Mouse (Mus musculus) forebrain, embryonic 15.5 days (tissue): ENCODE measurements around the gene Arhgap10. TPM values are rescaled to one million over a fixed set of nuclear protein-coding genes. Genes with fewer than 3 reads are reported as not detected.

Experiments used
- ATAC-seq: fragments of 200-750 bp; cut with Nextera tagmentation; replicated peaks from 2 replicates; pipeline ENCODE4 v1.8.0; 2017; ENCODE audit warnings: mild to moderate bottlenecking, moderate TSS enrichment, moderate library complexity
- H3K27ac ChIP-seq: fragments of 300-500 bp; sonication (generic); replicated peaks from 2 replicates; pipeline ENCODE4 v1.5.1; 2015; ENCODE audit warnings: mild to moderate bottlenecking, inconsistent platforms
- H3K27me3 ChIP-seq: fragments of 300-500 bp; sonication (generic); 2 replicates; pipeline ENCODE4 v1.6.1; 2015; ENCODE audit warnings: inconsistent platforms
- H3K36me3 ChIP-seq: fragments of 300-500 bp; sonication (generic); 2 replicates; pipeline ENCODE4 v1.6.1; 2015; ENCODE audit warnings: mild to moderate bottlenecking, inconsistent platforms
- H3K4me1 ChIP-seq: fragments of 300-500 bp; sonication (generic); 2 replicates; pipeline ENCODE4 v1.6.1; 2015; ENCODE audit warnings: inconsistent platforms
- H3K4me2 ChIP-seq: fragments of 300-500 bp; sonication (generic); replicated peaks from 2 replicates; pipeline ENCODE4 v1.6.1; 2015; ENCODE audit warnings: mild to moderate bottlenecking, inconsistent platforms
- H3K4me3 ChIP-seq: fragments of 300-500 bp; sonication (generic); 2 replicates; pipeline ENCODE4 v1.5.1; 2015; ENCODE audit warnings: mild to moderate bottlenecking, inconsistent platforms
- H3K9ac ChIP-seq: fragments of 300-500 bp; sonication (generic); replicated peaks from 2 replicates; pipeline ENCODE4 v1.6.1; 2015; ENCODE audit warnings: mild to moderate bottlenecking, inconsistent platforms
- H3K9me3 ChIP-seq: fragments of 300-500 bp; sonication (generic); 2 replicates; pipeline ENCODE4 v1.6.1; 2016; ENCODE audit warnings: inconsistent platforms
- WGBS: fragments of 180-500 bp; shearing (Covaris S2); methylation state at CpG from one replicate; pipeline ENCODE4 v1.1.7; 2015; ENCODE audit warnings: mixed read lengths; 5-methylcytosine and 5-hydroxymethylcytosine counted together
- polyA plus RNA-seq: library from polyadenylated mRNA; unstranded; fragments of >200 nt; fragmentation: Nextera tagmentation; extraction: Ambion mirVana; gene quantifications from 2 replicates; pipeline ENCODE4 v1.2.1, GENCODE M21; 2015

The Arhgap10 gene
- polyA plus RNA-seq, 1 experiment from 2014 or later, result 4.2 TPM

- H3K27ac ChIP-seq, result no peak overlapping the region
- WGBS, result 70% methylated on average over 8 of the region's 8 CpGs
- no peaks in the 10 kb centered on the region for H3K9me3 ChIP-seq
- no peaks in the 10 kb centered on the region for H3K4me1 ChIP-seq
- peak; percentile 6; the same call in 1 of the 2 replicates for ATAC-seq
- no peak overlapping the region for H3K4me3 ChIP-seq
- no peak overlapping the region for H3K9ac ChIP-seq
- H3K27me3 ChIP-seq, result no peaks in the 10 kb centered on the region
- no peak overlapping the region for H3K4me2 ChIP-seq
- H3K36me3 ChIP-seq, result no peaks in the 10 kb centered on the region
Observed at GRCm38 (mm10) chr8:77534358-77534992, 16.7 kb upstream of the Arhgap10 start.

DNA sequence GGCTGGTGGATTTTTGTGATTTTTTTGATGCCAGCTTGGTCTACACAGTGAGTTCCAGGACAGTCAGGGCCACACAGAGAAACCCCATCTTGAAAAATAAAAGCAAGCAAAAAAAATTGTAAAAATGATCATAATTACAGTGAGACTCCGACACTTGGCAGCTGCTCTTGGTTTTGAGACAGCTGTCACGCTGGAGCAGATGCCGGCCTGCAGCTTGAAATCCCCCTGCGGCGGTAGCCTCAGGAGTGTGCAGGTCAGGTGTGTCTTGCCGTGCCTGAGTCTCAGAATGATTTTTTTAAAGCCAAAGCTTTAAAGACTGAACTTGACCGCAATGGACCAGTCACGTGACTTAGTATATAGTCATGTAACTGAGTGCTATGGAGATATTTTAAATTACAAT is 8.4 kb upstream of the Arhgap10 start:
- no peaks in the 10 kb centered on the region for H3K9me3 ChIP-seq

GRCm38 (mm10) chr8:77524906-77525305 is 7.2 kb upstream of the Arhgap10 start:
- H3K27me3 ChIP-seq, result 0 out of 2 replicates have a peak, but pooled peaks cover 3% of the 10 kb centered on the region
- no peak overlapping the region for H3K9ac ChIP-seq
- H3K9me3 ChIP-seq, result no peaks in the 10 kb centered on the region
- H3K4me3 ChIP-seq, result no peak overlapping the region
- 88% methylated on average over 2 of the region's 2 CpGs for WGBS
- H3K27ac ChIP-seq, result no peak overlapping the region
- ATAC-seq, result no peak
- H3K4me2 ChIP-seq, result no peak overlapping the region
- no peaks in the 10 kb centered on the region for H3K36me3 ChIP-seq
- no peaks in the 10 kb centered on the region for H3K4me1 ChIP-seq

More for the DNA sequence above, 8.4 kb upstream of the Arhgap10 start:
- ATAC-seq, result no peak
- Histone ChIP-seq H3K27ac (no peak overlapping the region), H3K36me3 (no peaks in the 10 kb centered on the region), H3K4me1 (no peaks in the 10 kb centered on the region), H3K4me3 (no peak overlapping the region), H3K9ac (no peak overlapping the region), H3K27me3 (no peaks in the 10 kb centered on the region), H3K4me2 (no peak overlapping the region)
- 76% methylated on average over 8 of the region's 8 CpGs for WGBS

DNA sequence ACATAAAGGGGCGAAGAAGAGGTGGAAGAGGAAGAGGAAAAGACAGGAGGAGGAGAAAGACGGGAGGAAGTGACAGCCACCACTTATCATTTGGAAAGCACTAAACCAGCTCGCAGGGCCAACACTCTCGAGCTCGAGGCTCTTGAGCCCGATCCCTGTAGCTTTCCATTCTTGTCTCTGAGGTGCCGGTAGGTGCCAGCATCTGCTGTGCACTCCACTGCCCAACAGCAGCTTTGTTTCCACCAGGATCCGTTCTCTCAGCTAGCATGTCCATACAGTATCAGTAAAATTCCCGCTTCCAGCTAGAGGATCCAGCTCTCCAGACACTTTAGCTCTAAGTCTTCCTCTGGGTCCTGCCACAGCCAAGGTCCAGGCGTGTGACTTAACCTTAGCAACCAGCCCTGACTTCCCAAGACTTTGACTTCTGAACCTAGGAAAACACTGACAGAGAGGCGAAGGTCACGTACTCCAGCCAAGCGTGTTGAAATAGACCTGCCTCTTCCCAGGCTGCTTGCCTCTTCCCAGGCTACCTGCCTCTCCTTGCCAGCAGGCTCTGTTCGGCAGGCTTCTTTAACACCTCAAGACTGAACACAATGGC is 6.4 kb upstream of the Arhgap10 start:
- H3K36me3 ChIP-seq, result no peaks in the 10 kb centered on the region
- ATAC-seq, result no peak
- no peak overlapping the region for H3K4me3 ChIP-seq
- no peak overlapping the region for H3K4me2 ChIP-seq
- H3K4me1 ChIP-seq, result no peaks in the 10 kb centered on the region
- H3K9me3 ChIP-seq, result no peaks in the 10 kb centered on the region
- H3K9ac ChIP-seq, result no peak overlapping the region
- 87% methylated on average over 14 of the region's 14 CpGs for WGBS
- H3K27me3 ChIP-seq, result 0 out of 2 replicates have a peak, but pooled peaks cover 3% of the 10 kb centered on the region
- no peak overlapping the region for H3K27ac ChIP-seq

DNA sequence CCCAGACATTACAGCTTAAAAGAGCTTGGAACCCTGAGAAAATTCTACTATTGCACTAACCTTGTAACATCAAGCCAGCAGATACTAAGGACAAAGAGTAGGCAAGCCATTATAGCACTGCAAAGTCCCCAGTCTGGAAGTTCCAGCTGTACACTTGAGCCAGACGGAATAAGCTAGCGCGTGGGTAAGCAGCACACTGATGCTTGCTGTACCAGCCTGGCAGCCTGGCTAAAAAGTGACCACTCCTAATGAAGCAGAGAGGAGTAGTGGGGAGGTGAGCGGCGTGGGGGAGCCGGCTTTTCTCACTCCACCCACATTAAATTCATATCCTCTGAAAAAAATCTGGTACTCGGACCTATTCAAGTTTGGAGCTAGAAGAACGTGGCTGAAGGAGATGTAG is 5.2 kb upstream of the Arhgap10 start:
- Histone ChIP-seq H3K4me3 (no peak overlapping the region), H3K9me3 (no peaks in the 10 kb centered on the region), H3K4me2 (no peak overlapping the region), H3K27ac (no peak overlapping the region), H3K4me1 (peaks cover 6% of the 10 kb centered on the region; the same call in 1 of the 2 replicates), H3K27me3 (0 out of 2 replicates have a peak, but pooled peaks cover 3% of the 10 kb centered on the region), H3K36me3 (no peaks in the 10 kb centered on the region), H3K9ac (no peak overlapping the region)
- no peak for ATAC-seq
- WGBS, result 88% methylated on average over 8 of the region's 8 CpGs

DNA sequence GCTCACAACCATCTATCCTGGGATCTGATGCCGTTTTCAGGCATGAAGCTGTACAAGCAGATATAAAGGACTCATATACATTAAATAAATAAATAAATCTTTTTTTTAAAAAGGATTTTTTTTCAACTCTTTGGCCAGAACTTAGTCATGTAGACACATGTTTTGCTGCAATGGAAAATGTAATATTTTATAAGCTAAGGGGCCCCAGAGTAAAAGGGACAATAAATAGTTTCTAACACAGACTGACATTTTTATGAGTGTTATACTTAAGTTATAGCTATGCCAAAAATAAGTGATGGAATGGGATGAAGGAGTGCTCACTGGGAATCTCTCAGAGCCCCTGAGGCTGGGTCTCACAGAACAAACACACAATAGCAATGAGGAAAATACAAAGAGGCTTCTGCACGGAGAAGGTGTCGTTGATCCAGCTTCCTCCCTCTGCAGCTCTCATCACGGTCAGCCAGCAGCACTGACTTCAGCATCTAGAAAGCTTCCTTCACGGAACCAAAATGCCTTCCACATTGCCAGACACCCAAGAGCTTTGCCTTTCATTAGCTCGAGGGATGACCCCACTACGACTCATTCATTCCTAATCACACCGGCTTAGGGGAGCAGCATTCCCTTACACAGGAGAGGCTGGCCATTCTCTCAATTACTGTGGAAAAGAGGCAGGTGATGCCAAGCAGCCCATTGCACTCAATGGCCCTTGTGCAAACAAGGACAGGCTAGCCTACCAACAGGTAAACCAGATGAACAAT is 3.5 kb upstream of the Arhgap10 start:
- no peak overlapping the region for H3K4me2 ChIP-seq
- peaks cover 12% of the 10 kb centered on the region for H3K4me1 ChIP-seq
- peaks cover 3% of the 10 kb centered on the region; the same call in 1 of the 2 replicates for H3K27me3 ChIP-seq
- no peak overlapping the region for H3K4me3 ChIP-seq
- no peak overlapping the region for H3K9ac ChIP-seq
- no peak for ATAC-seq
- WGBS, result 76% methylated on average over 8 of the region's 8 CpGs
- H3K36me3 ChIP-seq, result no peaks in the 10 kb centered on the region
- no peak overlapping the region for H3K27ac ChIP-seq
- no peaks in the 10 kb centered on the region for H3K9me3 ChIP-seq

GRCm38 (mm10) chr8:77520601-77521000 is 2.8 kb upstream of the Arhgap10 start:
- H3K36me3 ChIP-seq, result no peaks in the 10 kb centered on the region
- peaks cover 3% of the 10 kb centered on the region; the same call in 1 of the 2 replicates for H3K27me3 ChIP-seq
- H3K4me3 ChIP-seq, result no peak overlapping the region
- WGBS, result 93% methylated on average over 4 of the region's 4 CpGs
- peaks cover 12% of the 10 kb centered on the region for H3K4me1 ChIP-seq
- no peak overlapping the region for H3K4me2 ChIP-seq
- no peak overlapping the region for H3K9ac ChIP-seq
- ATAC-seq, result no peak
- no peaks in the 10 kb centered on the region for H3K9me3 ChIP-seq
- no peak overlapping the region for H3K27ac ChIP-seq

GRCm38 (mm10) chr8:77518201-77519115 is 705 bp upstream of the Arhgap10 start:
- ATAC-seq, result peak; percentile 76
- Histone ChIP-seq H3K4me1 (peaks cover 12% of the 10 kb centered on the region), H3K4me3 (peak overlapping the region; percentile 82), H3K36me3 (no peaks in the 10 kb centered on the region), H3K9ac (peak overlapping the region; percentile 69), H3K4me2 (peak overlapping the region; percentile 98), H3K27me3 (peaks cover 7% of the 10 kb centered on the region), H3K27ac (peak overlapping the region; percentile 42; the same call in 1 of the 2 replicates), H3K9me3 (no peaks in the 10 kb centered on the region)
- 4% methylated on average over 33 of the region's 33 CpGs for WGBS

DNA sequence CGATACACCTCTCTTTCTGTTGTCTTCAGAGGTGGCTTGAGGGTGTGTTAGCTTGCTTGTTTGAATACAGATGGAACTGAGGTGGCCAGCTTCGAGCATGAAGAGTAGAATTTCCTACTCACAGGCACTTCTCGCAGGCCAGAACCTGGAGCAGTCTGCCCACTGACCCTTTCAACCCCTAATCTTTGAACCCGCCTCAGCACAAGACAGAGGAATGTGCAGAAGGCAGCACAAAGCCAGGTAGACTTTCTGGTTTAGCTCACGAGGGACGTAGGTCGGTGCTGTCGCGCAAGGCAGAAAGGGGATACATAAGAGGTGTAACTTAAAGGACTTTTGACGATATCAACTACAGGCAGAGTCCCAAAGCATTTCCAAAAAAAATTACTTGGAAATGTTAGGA is 908 bp downstream of the Arhgap10 start:
- H3K27me3 ChIP-seq, result peaks cover 7% of the 10 kb centered on the region
- peak overlapping the region; percentile 98 for H3K4me2 ChIP-seq
- no peak overlapping the region for H3K27ac ChIP-seq
- H3K9ac ChIP-seq, result peak overlapping the region; percentile 69
- no peak for ATAC-seq
- H3K9me3 ChIP-seq, result no peaks in the 10 kb centered on the region
- H3K36me3 ChIP-seq, result no peaks in the 10 kb centered on the region
- peak overlapping the region; percentile 82 for H3K4me3 ChIP-seq
- WGBS, result 5% methylated on average over 10 of the region's 10 CpGs
- peaks cover 12% of the 10 kb centered on the region for H3K4me1 ChIP-seq

DNA sequence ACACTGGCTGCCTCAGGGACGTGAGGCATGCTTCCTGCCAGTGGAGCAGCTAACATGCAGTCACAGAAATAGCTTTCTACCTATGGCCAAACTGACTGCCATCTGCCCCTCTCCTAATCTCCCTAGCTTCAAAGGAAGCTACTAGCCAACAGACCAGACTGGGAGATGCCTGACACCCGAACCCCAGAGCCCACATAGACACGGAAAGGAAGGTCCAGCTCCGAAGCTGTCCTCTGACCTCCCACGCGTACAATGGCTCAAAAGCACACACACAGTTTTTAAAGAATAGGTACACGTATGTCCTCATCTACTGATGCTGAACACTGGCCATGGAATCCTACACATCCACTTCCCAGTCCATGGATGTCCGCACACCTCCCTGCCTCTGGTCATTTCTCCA is 2.0 kb downstream of the Arhgap10 start:
- ATAC-seq, result no peak
- H3K36me3 ChIP-seq, result no peaks in the 10 kb centered on the region
- no peaks in the 10 kb centered on the region for H3K9me3 ChIP-seq
- H3K4me1 ChIP-seq, result peaks cover 12% of the 10 kb centered on the region
- no peak overlapping the region for H3K9ac ChIP-seq
- no peak overlapping the region for H3K4me2 ChIP-seq
- 84% methylated on average over 8 of the region's 8 CpGs for WGBS
- peaks cover 7% of the 10 kb centered on the region for H3K27me3 ChIP-seq
- no peak overlapping the region for H3K4me3 ChIP-seq
- no peak overlapping the region for H3K27ac ChIP-seq

GRCm38 (mm10) chr8:77515201-77515600 is 2.6 kb downstream of the Arhgap10 start:
- ATAC-seq, result no peak
- Histone ChIP-seq H3K4me2 (no peak overlapping the region), H3K4me3 (no peak overlapping the region), H3K9ac (no peak overlapping the region), H3K9me3 (no peaks in the 10 kb centered on the region), H3K27ac (no peak overlapping the region), H3K27me3 (peaks cover 6% of the 10 kb centered on the region), H3K4me1 (peaks cover 12% of the 10 kb centered on the region), H3K36me3 (no peaks in the 10 kb centered on the region)
- WGBS, result 90% methylated on average over 8 of the region's 8 CpGs
